ENCODE assay signal across 8 mouse cellular contexts in genomic region chr7:80660619-80661018, GRCm38 (mm10). TPM values are rescaled to one million over a fixed set of nuclear protein-coding genes. Genes with fewer than 3 reads are reported as not detected.
DNase-seq lines count a peak whose midpoint lies in the region; ATAC-seq and TF ChIP-seq lines count a peak whose summit lies in the region.

No protein-coding gene starts in this region.

- peak; percentile 20; the same call in 1 of the 2 replicates for ATAC-seq in embryonic facial prominence, embryonic 14.5 days (ENCODE audit: low read depth)
- peak; percentile 47; the same call in 1 of the 2 replicates for ATAC-seq in heart, postnatal 0 days (ENCODE audit: insufficient read depth, low read depth)
- no peak for ATAC-seq in intestine, embryonic 15.5 days

- H3K27ac ChIP-seq in embryonic facial prominence, embryonic 14.5 days (replicated peaks; ENCODE audit: low read depth, low read length), result no peak overlapping the region
- no peak overlapping the region for H3K27ac ChIP-seq in embryonic facial prominence, embryonic 10.5 days (replicated peaks)
- H3K27ac ChIP-seq in heart, postnatal 0 days (ENCODE audit: low read depth), result peak overlapping the region; percentile 62
- no peak overlapping the region for H3K27ac ChIP-seq in intestine, embryonic 15.5 days

- no peak overlapping the region for H3K9ac ChIP-seq in embryonic facial prominence, embryonic 14.5 days (ENCODE audit: low read depth, low read length)
- no peak overlapping the region for H3K9ac ChIP-seq in heart, postnatal 0 days (replicated peaks; ENCODE audit: low read depth, low read length)
- no peak overlapping the region for H3K9ac ChIP-seq in intestine, embryonic 15.5 days

- intact Hi-C loops in left cerebral cortex, postnatal 25 days (cut with DNase I), result no loop called here

- H3K4me2 ChIP-seq in embryonic facial prominence, embryonic 14.5 days (ENCODE audit: low read depth, low read length), result no peak overlapping the region
- no peak overlapping the region for H3K4me2 ChIP-seq in heart, postnatal 0 days (ENCODE audit: low read depth, low read length)
- no peak overlapping the region for H3K4me2 ChIP-seq in intestine, embryonic 15.5 days (replicated peaks)

- no peak for TF ChIP-seq EP300 in heart, postnatal 0 days (IDR thresholded peaks at IDR 0.05; ENCODE audit: low read depth)

- H3K4me1 ChIP-seq in embryonic facial prominence, embryonic 14.5 days (ENCODE audit: control insufficient read depth, insufficient read depth, low read length), result peaks cover 26% of the 10 kb centered on the region
- H3K4me1 ChIP-seq in embryonic facial prominence, embryonic 10.5 days, result peaks cover 9% of the 10 kb centered on the region
- peaks cover 40% of the 10 kb centered on the region for H3K4me1 ChIP-seq in heart, postnatal 0 days (ENCODE audit: control insufficient read depth, insufficient read depth)
- H3K4me1 ChIP-seq in intestine, embryonic 15.5 days (replicated peaks), result peaks cover 17% of the 10 kb centered on the region

- no peak for DNase-seq in embryonic facial prominence, embryonic 14.5 days (ENCODE audit: low spot score)
- DNase-seq in embryonic facial prominence, embryonic 10.5 days (ENCODE audit: low spot score), result no peak
- peak; percentile 69 for DNase-seq in MN1 (ENCODE audit: low spot score)
- DNase-seq in cerebellum, postnatal 4 days (ENCODE audit: low spot score in 2 of 2), result peak; percentile 46 to 82
- peak; percentile 41 for DNase-seq in heart, postnatal 0 days (ENCODE audit: low spot score)
- DNase-seq in left cerebral cortex, postnatal 25 days (ENCODE audit: low spot score in 2 of 2), result peak; percentile 54 to 78
- peak; percentile 91 to 92 for DNase-seq in right cerebral cortex, postnatal 10 days (ENCODE audit: low spot score in 2 of 2)

- H3K9me3 ChIP-seq in embryonic facial prominence, embryonic 14.5 days (ENCODE audit: control insufficient read depth, low read length), result no peaks in the 10 kb centered on the region
- H3K9me3 ChIP-seq in embryonic facial prominence, embryonic 10.5 days, result no peaks in the 10 kb centered on the region
- no peaks in the 10 kb centered on the region for H3K9me3 ChIP-seq in heart, postnatal 0 days (replicated peaks; ENCODE audit: control insufficient read depth, low read length)
- no peaks in the 10 kb centered on the region for H3K9me3 ChIP-seq in intestine, embryonic 15.5 days

- H3K36me3 ChIP-seq in embryonic facial prominence, embryonic 14.5 days (ENCODE audit: control insufficient read depth, insufficient read depth, low read length), result 0 out of 2 replicates have a peak, but pooled peaks cover 8% of the 10 kb centered on the region
- H3K36me3 ChIP-seq in embryonic facial prominence, embryonic 10.5 days (replicated peaks), result no peaks in the 10 kb centered on the region
- H3K36me3 ChIP-seq in heart, postnatal 0 days (replicated peaks; ENCODE audit: control insufficient read depth, insufficient read depth, low read length), result no peaks in the 10 kb centered on the region
- H3K36me3 ChIP-seq in intestine, embryonic 15.5 days, result no peaks in the 10 kb centered on the region

- H3K4me3 ChIP-seq in embryonic facial prominence, embryonic 14.5 days (ENCODE audit: low read depth, low read length), result no peak overlapping the region
- H3K4me3 ChIP-seq in embryonic facial prominence, embryonic 10.5 days, result no peak overlapping the region
- H3K4me3 ChIP-seq in heart, postnatal 0 days (ENCODE audit: low read depth, low read length), result no peak overlapping the region
- no peak overlapping the region for H3K4me3 ChIP-seq in intestine, embryonic 15.5 days (replicated peaks)

- TF ChIP-seq CTCF in heart, postnatal 0 days (IDR thresholded peaks at IDR 0.05; ENCODE audit: low read depth), result no peak

- H3K27me3 ChIP-seq in embryonic facial prominence, embryonic 14.5 days (replicated peaks; ENCODE audit: control insufficient read depth, insufficient read depth, low read length), result no peaks in the 10 kb centered on the region
- H3K27me3 ChIP-seq in embryonic facial prominence, embryonic 10.5 days (replicated peaks; ENCODE audit: low read depth, poor library complexity, severe bottlenecking), result no peaks in the 10 kb centered on the region
- H3K27me3 ChIP-seq in heart, postnatal 0 days (ENCODE audit: control insufficient read depth, insufficient read depth, low read length), result no peaks in the 10 kb centered on the region
- H3K27me3 ChIP-seq in intestine, embryonic 15.5 days (replicated peaks), result no peaks in the 10 kb centered on the region

- 71% methylated on average over 4 of the region's 4 CpGs for WGBS in embryonic facial prominence, embryonic 14.5 days
- WGBS in embryonic facial prominence, embryonic 10.5 days, result 84% methylated on average over 4 of the region's 4 CpGs
- WGBS in heart, postnatal 0 days, result 40% methylated on average over 4 of the region's 4 CpGs
- 86% methylated on average over 4 of the region's 4 CpGs for WGBS in intestine, embryonic 15.5 days

RNA-seq across cellular contexts. Expression of gene Crtc3, which starts 28.1 kb away (rescaled TPM):
- polyA plus RNA-seq in embryonic facial prominence, embryonic 14.5 days (2014; fragmentation: Nextera tagmentation; extraction: Ambion mirVana), result 21.6 and 22.9 TPM in 2 replicates
- 9.0 and 11.2 TPM in 2 replicates for polyA plus RNA-seq in embryonic facial prominence, embryonic 10.5 days (2016; fragmentation: Nextera tagmentation; extraction: Ambion mirVana)
- 9.4 and 24.9 TPM in 2 replicates for total RNA-seq in heart, postnatal 0 days (2014; rRNA removed; ENCODE audit: low replicate concordance)
- polyA plus RNA-seq in heart, postnatal 0 days (2015; fragmentation: Nextera tagmentation; extraction: Ambion mirVana), result 10.5 and 11.4 TPM in 2 replicates
- 10 to 100 TPM; 12.7 to 13.4 TPM for total RNA-seq in left cerebral cortex, postnatal 25 days (2021)
- polyA plus RNA-seq in intestine, embryonic 15.5 days (2015; fragmentation: Nextera tagmentation; extraction: Ambion mirVana), result 15.5 and 15.8 TPM in 2 replicates

Comparison
In these comparisons a context has a peak if more than half of its experiments do, and no peak if none do; other contexts are left out.
1. DNase-seq: peak in MN1 (single experiment), cerebellum, postnatal 4 days (2 of 2), heart, postnatal 0 days (single experiment), left cerebral cortex, postnatal 25 days (2 of 2) and right cerebral cortex, postnatal 10 days (2 of 2); none in embryonic facial prominence, embryonic 14.5 days (single experiment) and embryonic facial prominence, embryonic 10.5 days (single experiment).